Mouse (Mus musculus): ENCODE measurements around the gene Zfp52. TPM values are rescaled to one million over a fixed set of nuclear protein-coding genes. Genes with fewer than 3 reads are reported as not detected.

Gene Zfp52
- polyA plus RNA-seq, 1 experiment from 2014 or later: 2.9 TPM

- Histone ChIP-seq H3K36me3 (ENCODE audit: control insufficient read depth, insufficient read depth, low read length) (no peaks in the 10 kb centered on the region), H3K27me3 (ENCODE audit: control insufficient read depth, insufficient read depth, low read length) (no peaks in the 10 kb centered on the region), H3K4me2 (replicated peaks; ENCODE audit: low read depth, low read length) (peak overlapping the region; percentile 55), H3K9me3 (ENCODE audit: control insufficient read depth, low read length) (no peaks in the 10 kb centered on the region), H3K27ac (ENCODE audit: low read depth, low read length) (peak overlapping the region; percentile 42), H3K4me3 (ENCODE audit: low read depth, low read length) (peak overlapping the region; percentile 46), H3K4me1 (replicated peaks; ENCODE audit: control insufficient read depth, insufficient read depth, low read length) (no peaks in the 10 kb centered on the region), H3K9ac (ENCODE audit: low read depth, low read length) (peak overlapping the region; percentile 67)
- WGBS: under 1% methylated on average over 37 of the region's 37 CpGs
- peak; percentile 92 for ATAC-seq (ENCODE audit: low FRiP score)
- peak; percentile 81 for DNase-seq (ENCODE audit: low spot score)
These were observed 18.9 kb upstream of the Zfp52 start for GRCm38 (mm10) chr17:21516201-21517129.

- Histone ChIP-seq H3K4me3 (ENCODE audit: low read depth, low read length) (peak overlapping the region; percentile 46), H3K4me1 (replicated peaks; ENCODE audit: control insufficient read depth, insufficient read depth, low read length) (no peaks in the 10 kb centered on the region), H3K9me3 (ENCODE audit: control insufficient read depth, low read length) (no peaks in the 10 kb centered on the region), H3K4me2 (replicated peaks; ENCODE audit: low read depth, low read length) (peak overlapping the region; percentile 55; the same call in 1 of the 2 replicates), H3K36me3 (ENCODE audit: control insufficient read depth, insufficient read depth, low read length) (no peaks in the 10 kb centered on the region), H3K27ac (ENCODE audit: low read depth, low read length) (0 out of 2 replicates have a peak overlapping the region, but pooled peaks have one; percentile 42), H3K27me3 (ENCODE audit: control insufficient read depth, insufficient read depth, low read length) (no peaks in the 10 kb centered on the region), H3K9ac (ENCODE audit: low read depth, low read length) (peak overlapping the region; percentile 67)
- ATAC-seq (ENCODE audit: low FRiP score) (peak; percentile 36; the same call in 1 of the 2 replicates), DNase-seq (ENCODE audit: low spot score) (no peak)
- WGBS: 47% methylated on average over 4 of the region's 4 CpGs
These were observed 18.1 kb upstream of the Zfp52 start for GRCm38 (mm10) chr17:21517130-21517671.

GRCm38 (mm10) chr17:21526270-21526669, 9.1 kb upstream of the Zfp52 start:
- no peaks in the 10 kb centered on the region for H3K9me3 ChIP-seq (ENCODE audit: control insufficient read depth, low read length)
- ATAC-seq (ENCODE audit: low FRiP score): no peak
- no peak overlapping the region for H3K4me2 ChIP-seq (replicated peaks; ENCODE audit: low read depth, low read length)
- H3K36me3 ChIP-seq (ENCODE audit: control insufficient read depth, insufficient read depth, low read length): no peaks in the 10 kb centered on the region
- no peak overlapping the region for H3K9ac ChIP-seq (ENCODE audit: low read depth, low read length)
- H3K27ac ChIP-seq (ENCODE audit: low read depth, low read length): no peak overlapping the region
- H3K4me1 ChIP-seq (replicated peaks; ENCODE audit: control insufficient read depth, insufficient read depth, low read length): no peaks in the 10 kb centered on the region
- H3K4me3 ChIP-seq (ENCODE audit: low read depth, low read length): no peak overlapping the region
- H3K27me3 ChIP-seq (ENCODE audit: control insufficient read depth, insufficient read depth, low read length): no peaks in the 10 kb centered on the region
- no peak for DNase-seq (ENCODE audit: low spot score)

GRCm38 (mm10) chr17:21530645-21531330, 4.6 kb upstream of the Zfp52 start:
- H3K9ac ChIP-seq (ENCODE audit: low read depth, low read length): no peak overlapping the region
- no peaks in the 10 kb centered on the region for H3K9me3 ChIP-seq (ENCODE audit: control insufficient read depth, low read length)
- no peaks in the 10 kb centered on the region for H3K27me3 ChIP-seq (ENCODE audit: control insufficient read depth, insufficient read depth, low read length)
- DNase-seq (ENCODE audit: low spot score) (no peak), ATAC-seq (ENCODE audit: low FRiP score) (no peak)
- H3K4me1 ChIP-seq (replicated peaks; ENCODE audit: control insufficient read depth, insufficient read depth, low read length): no peaks in the 10 kb centered on the region
- WGBS: 75% methylated on average over 5 of the region's 5 CpGs
- no peak overlapping the region for H3K4me3 ChIP-seq (ENCODE audit: low read depth, low read length)
- no peak overlapping the region for H3K27ac ChIP-seq (ENCODE audit: low read depth, low read length)
- H3K4me2 ChIP-seq (replicated peaks; ENCODE audit: low read depth, low read length): no peak overlapping the region
- H3K36me3 ChIP-seq (ENCODE audit: control insufficient read depth, insufficient read depth, low read length): no peaks in the 10 kb centered on the region

GRCm38 (mm10) chr17:21531621-21532020, 3.7 kb upstream of the Zfp52 start:
- Histone ChIP-seq H3K4me1 (replicated peaks; ENCODE audit: control insufficient read depth, insufficient read depth, low read length) (no peaks in the 10 kb centered on the region), H3K27me3 (ENCODE audit: control insufficient read depth, insufficient read depth, low read length) (no peaks in the 10 kb centered on the region), H3K27ac (ENCODE audit: low read depth, low read length) (no peak overlapping the region; the same call in 1 of the 2 replicates), H3K4me2 (replicated peaks; ENCODE audit: low read depth, low read length) (peak overlapping the region; percentile 78), H3K4me3 (ENCODE audit: low read depth, low read length) (peak overlapping the region; percentile 74; the same call in 1 of the 2 replicates), H3K36me3 (ENCODE audit: control insufficient read depth, insufficient read depth, low read length) (no peaks in the 10 kb centered on the region), H3K9ac (ENCODE audit: low read depth, low read length) (peak overlapping the region; percentile 93; the same call in 1 of the 2 replicates), H3K9me3 (ENCODE audit: control insufficient read depth, low read length) (no peaks in the 10 kb centered on the region)
- no peak for ATAC-seq (ENCODE audit: low FRiP score)
- 83% methylated on average over 5 of the region's 5 CpGs for WGBS
- DNase-seq (ENCODE audit: low spot score): no peak

- no peaks in the 10 kb centered on the region for H3K36me3 ChIP-seq (ENCODE audit: control insufficient read depth, insufficient read depth, low read length)
- no peaks in the 10 kb centered on the region for H3K4me1 ChIP-seq (replicated peaks; ENCODE audit: control insufficient read depth, insufficient read depth, low read length)
- H3K9me3 ChIP-seq (ENCODE audit: control insufficient read depth, low read length): no peaks in the 10 kb centered on the region
- peak overlapping the region; percentile 78 for H3K4me2 ChIP-seq (replicated peaks; ENCODE audit: low read depth, low read length)
- H3K27me3 ChIP-seq (ENCODE audit: control insufficient read depth, insufficient read depth, low read length): no peaks in the 10 kb centered on the region
- under 1% methylated on average over 48 of the region's 54 CpGs for WGBS
- H3K27ac ChIP-seq (ENCODE audit: low read depth, low read length): peak overlapping the region; percentile 83
- H3K4me3 ChIP-seq (ENCODE audit: low read depth, low read length): peak overlapping the region; percentile 74
- DNase-seq (ENCODE audit: low spot score): peak; percentile 79
- peak overlapping the region; percentile 93 for H3K9ac ChIP-seq (ENCODE audit: low read depth, low read length)
- peak; percentile 83 for ATAC-seq (ENCODE audit: low FRiP score)
These were observed 3.0 kb upstream of the Zfp52 start for GRCm38 (mm10) chr17:21532101-21532951.

- ATAC-seq (ENCODE audit: low FRiP score) (no peak), DNase-seq (ENCODE audit: low spot score) (no peak)
- Histone ChIP-seq H3K27me3 (ENCODE audit: control insufficient read depth, insufficient read depth, low read length) (no peaks in the 10 kb centered on the region), H3K4me2 (replicated peaks; ENCODE audit: low read depth, low read length) (no peak overlapping the region), H3K4me3 (ENCODE audit: low read depth, low read length) (no peak overlapping the region), H3K27ac (ENCODE audit: low read depth, low read length) (no peak overlapping the region), H3K4me1 (replicated peaks; ENCODE audit: control insufficient read depth, insufficient read depth, low read length) (no peaks in the 10 kb centered on the region), H3K36me3 (ENCODE audit: control insufficient read depth, insufficient read depth, low read length) (no peaks in the 10 kb centered on the region), H3K9ac (ENCODE audit: low read depth, low read length) (no peak overlapping the region), H3K9me3 (ENCODE audit: control insufficient read depth, low read length) (no peaks in the 10 kb centered on the region)
- 100% methylated on average over 1 of the region's 1 CpGs for WGBS
These were observed 1.4 kb upstream of the Zfp52 start for GRCm38 (mm10) chr17:21533961-21534360.

- H3K36me3 ChIP-seq (ENCODE audit: control insufficient read depth, insufficient read depth, low read length): no peaks in the 10 kb centered on the region
- H3K4me2 ChIP-seq (replicated peaks; ENCODE audit: low read depth, low read length): no peak overlapping the region
- DNase-seq (ENCODE audit: low spot score): peak; percentile 76
- no peak overlapping the region for H3K9ac ChIP-seq (ENCODE audit: low read depth, low read length)
- no peaks in the 10 kb centered on the region for H3K27me3 ChIP-seq (ENCODE audit: control insufficient read depth, insufficient read depth, low read length)
- H3K9me3 ChIP-seq (ENCODE audit: control insufficient read depth, low read length): no peaks in the 10 kb centered on the region
- no peaks in the 10 kb centered on the region for H3K4me1 ChIP-seq (replicated peaks; ENCODE audit: control insufficient read depth, insufficient read depth, low read length)
- H3K4me3 ChIP-seq (ENCODE audit: low read depth, low read length): no peak overlapping the region
- H3K27ac ChIP-seq (ENCODE audit: low read depth, low read length): no peak overlapping the region
- 28% methylated on average over 4 of the region's 4 CpGs for WGBS
- peak; percentile 32 for ATAC-seq (ENCODE audit: low FRiP score)
These were observed 761 bp upstream of the Zfp52 start for GRCm38 (mm10) chr17:21534460-21535095.

Measured in hindbrain, embryonic 11.5 days (tissue).